Mouse (Mus musculus) midbrain, embryonic 10.5 days (tissue): Measurements from ENCODE around the gene Tra2b. TPM values are rescaled to one million over a fixed set of nuclear protein-coding genes. Genes with fewer than 3 reads are reported as not detected.
A peak's percentile ranks its signal among the peaks of the same experiment; 100 is the strongest.
"Not testable (repeated sequence)": the region's sequence is repeated elsewhere in the genome, so short reads cannot be mapped to it uniquely, and the experiment has no call there.

Experiments used
- DNase-seq: peaks from one replicate; pipeline ENCODE4 v3.0.0-alpha.2; 2017; ENCODE audit warnings: low spot score
- H3K27ac ChIP-seq: fragments of 300-500 bp; sonication (generic); replicated peaks from 2 replicates; pipeline ENCODE4 v1.5.1; 2016; ENCODE audit warnings: mild to moderate bottlenecking
- H3K27me3 ChIP-seq: fragments of 300-500 bp; sonication (generic); 2 replicates; pipeline ENCODE4 v1.6.1; 2016; ENCODE audit warnings: low read depth, mild to moderate bottlenecking; ENCODE audit not compliant: poor library complexity, severe bottlenecking
- H3K36me3 ChIP-seq: fragments of 300-500 bp; sonication (generic); 2 replicates; pipeline ENCODE4 v1.6.1; 2016; ENCODE audit warnings: mild to moderate bottlenecking, moderate library complexity
- H3K4me1 ChIP-seq: fragments of 300-500 bp; sonication (generic); 2 replicates; pipeline ENCODE4 v1.6.1; 2016
- H3K4me3 ChIP-seq: fragments of 300-500 bp; sonication (generic); 2 replicates; pipeline ENCODE4 v1.5.1; 2016; ENCODE audit warnings: mild to moderate bottlenecking, moderate library complexity
- H3K9me3 ChIP-seq: fragments of 300-500 bp; sonication (generic); replicated peaks from 2 replicates; pipeline ENCODE4 v1.6.1; 2016; ENCODE audit warnings: mild to moderate bottlenecking
- WGBS: fragments of 180-500 bp; shearing (Covaris S2); methylation state at CpG from one replicate; pipeline ENCODE4 v1.1.7; 2016; 5-methylcytosine and 5-hydroxymethylcytosine counted together
- polyA plus RNA-seq: library from polyadenylated mRNA; unstranded; fragments of >200 nt; fragmentation: Nextera tagmentation; extraction: Ambion mirVana; gene quantifications from 2 replicates; pipeline ENCODE4 v1.2.1, GENCODE M21; 2016

Tra2b gene
- polyA plus RNA-seq, 1 experiment from 2014 or later: 495 TPM

DNA sequence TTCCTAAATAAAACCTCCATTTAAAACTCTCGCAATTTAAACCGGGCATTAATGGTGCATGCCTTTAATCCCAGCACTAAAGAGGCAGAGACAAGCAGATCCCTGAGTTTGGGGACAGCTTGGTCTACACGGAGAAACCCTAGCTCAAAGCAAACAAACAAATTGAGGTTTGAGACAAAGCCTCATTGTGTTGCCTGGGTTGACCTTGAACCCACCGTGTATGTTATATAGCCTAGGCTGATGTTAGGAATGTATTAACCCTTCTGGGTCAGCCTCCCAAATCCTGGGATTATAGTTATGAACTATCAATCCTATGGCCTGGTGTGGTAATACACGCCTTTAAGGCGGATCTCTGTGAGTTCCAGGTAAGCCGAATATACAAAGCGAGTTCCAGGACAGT, 579 bp upstream of the Tra2b start:
- WGBS: 44% methylated on average over 8 of the region's 8 CpGs
- H3K27ac ChIP-seq: peak overlapping the region; percentile 97

DNA sequence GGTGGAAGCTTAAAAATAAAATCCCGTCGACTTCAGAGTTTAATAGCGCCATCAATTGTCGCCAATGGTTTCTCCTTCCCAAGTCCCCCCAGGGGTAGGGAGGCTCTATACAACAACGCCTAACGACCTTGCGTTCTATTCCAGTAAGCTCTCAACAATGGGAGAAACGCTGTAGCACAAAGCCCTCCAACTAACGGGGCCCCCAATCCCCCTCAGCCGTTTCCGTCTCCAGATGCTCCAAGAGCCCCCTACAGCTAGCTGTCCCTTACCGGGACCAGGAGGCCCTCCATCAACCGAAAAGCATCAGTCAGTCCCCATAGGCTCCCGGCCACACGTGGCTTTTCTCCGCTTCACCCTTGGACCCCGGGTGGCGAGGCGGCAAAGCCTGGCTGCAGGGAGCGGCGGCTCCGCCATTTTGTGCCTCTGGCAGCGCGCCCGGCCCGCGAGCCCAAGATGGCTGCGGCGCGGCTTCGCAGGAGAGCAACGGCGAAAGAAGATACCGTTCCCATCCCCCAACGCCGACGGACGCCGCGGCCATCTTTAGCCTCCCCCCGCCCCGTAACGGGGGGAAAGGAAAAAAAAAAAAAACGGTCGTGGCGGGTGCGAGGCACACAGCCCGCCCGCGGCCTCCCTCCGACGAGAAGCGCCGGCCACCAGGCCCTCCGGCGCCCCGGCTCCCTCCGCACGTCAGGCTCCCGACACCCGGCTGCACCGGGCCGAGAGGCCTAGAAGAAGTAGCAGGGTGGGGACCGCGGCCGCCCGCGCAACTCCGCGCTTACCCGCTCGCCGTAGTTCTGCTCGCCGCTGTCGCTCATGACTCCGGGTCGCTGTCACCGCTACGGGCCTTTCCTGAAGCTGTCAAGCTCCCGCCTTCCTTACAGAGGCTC, 600 bp downstream of the Tra2b start:
- Histone ChIP-seq H3K27me3 (no peaks in the 10 kb centered on the region), H3K4me1 (peaks cover 30% of the 10 kb centered on the region), H3K36me3 (peaks cover 26% of the 10 kb centered on the region), H3K4me3 (peak overlapping the region; percentile 78), H3K27ac (peak overlapping the region; percentile 97), H3K9me3 (no peaks in the 10 kb centered on the region)
- whole genome bisulfite sequencing: under 1% methylated on average over 81 of the region's 81 CpGs
- peak; percentile 86 for DNase-seq

More for the DNA sequence above, 579 bp upstream of the Tra2b start:
- H3K9me3 ChIP-seq: no peaks in the 10 kb centered on the region
- peak overlapping the region; percentile 78 for H3K4me3 ChIP-seq
- DNase-seq: no peak
- no peaks in the 10 kb centered on the region for H3K27me3 ChIP-seq
- H3K4me1 ChIP-seq: peaks cover 24% of the 10 kb centered on the region
- H3K36me3 ChIP-seq: peaks cover 22% of the 10 kb centered on the region

DNA sequence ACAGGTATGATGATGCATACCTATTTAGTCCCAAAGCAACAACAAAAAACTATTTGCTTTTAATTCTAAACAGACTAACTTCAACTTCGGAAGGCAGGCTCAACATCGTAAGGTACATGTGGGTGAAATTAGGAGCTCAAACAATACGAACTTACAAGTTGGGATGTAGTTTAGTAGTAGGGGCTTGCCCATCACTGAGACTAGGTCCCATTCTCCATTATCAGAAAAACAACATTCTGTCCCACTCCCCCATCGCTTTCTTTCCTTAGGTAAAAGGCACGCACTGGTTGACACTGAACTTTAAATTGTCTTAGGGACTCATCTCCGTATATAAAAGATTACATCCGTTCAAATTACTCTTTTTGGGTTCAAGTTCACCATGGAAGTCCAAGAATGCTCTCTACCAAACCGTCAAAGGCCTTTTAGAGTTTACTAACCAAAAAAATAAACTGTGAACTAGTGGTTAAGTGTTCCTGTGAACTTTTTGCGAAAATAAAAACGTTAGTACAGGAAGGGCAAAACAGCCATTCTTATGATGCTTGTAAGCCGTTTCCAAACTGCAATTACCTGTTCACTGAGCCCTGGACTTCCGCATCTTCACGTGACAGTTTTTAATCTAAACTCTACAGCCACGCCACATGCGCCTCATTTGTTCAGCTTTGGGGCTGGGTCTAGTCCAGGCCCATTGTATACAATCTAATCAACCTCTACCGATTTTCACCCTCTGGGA, 1.4 kb downstream of the Tra2b start:
- WGBS: 5% methylated on average over 16 of the region's 16 CpGs
- peaks cover 36% of the 10 kb centered on the region for H3K4me1 ChIP-seq
- peak overlapping the region; percentile 97 for H3K27ac ChIP-seq
- no peaks in the 10 kb centered on the region for H3K9me3 ChIP-seq
- H3K36me3 ChIP-seq: peaks cover 26% of the 10 kb centered on the region
- H3K4me3 ChIP-seq: peak overlapping the region; percentile 78
- no peaks in the 10 kb centered on the region for H3K27me3 ChIP-seq
- DNase-seq: no peak

DNA sequence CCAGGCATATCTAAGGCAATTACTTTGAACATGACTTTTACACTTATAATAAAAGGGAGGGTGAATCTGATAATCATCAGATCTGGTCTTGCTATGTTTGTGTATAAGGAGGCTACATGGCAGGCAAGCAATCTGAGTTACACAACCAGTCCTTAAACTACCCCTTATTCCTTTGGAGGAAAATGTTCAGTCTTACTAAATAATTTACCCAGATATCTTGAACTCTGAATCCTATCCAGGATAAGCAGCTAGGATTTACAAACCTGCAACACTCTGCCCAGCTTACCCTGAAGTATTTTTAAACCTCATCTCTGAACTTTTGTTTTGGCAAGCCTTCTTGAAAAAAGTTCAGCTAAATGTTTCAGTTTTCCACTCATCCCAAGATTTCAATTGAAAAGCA, 2.7 kb downstream of the Tra2b start:
- peaks cover 36% of the 10 kb centered on the region for H3K36me3 ChIP-seq
- peak overlapping the region; percentile 78 for H3K4me3 ChIP-seq
- peaks cover 46% of the 10 kb centered on the region for H3K4me1 ChIP-seq
- DNase-seq: no peak
- no peak overlapping the region for H3K27ac ChIP-seq
- no peaks in the 10 kb centered on the region for H3K9me3 ChIP-seq
- H3K27me3 ChIP-seq: no peaks in the 10 kb centered on the region

DNA sequence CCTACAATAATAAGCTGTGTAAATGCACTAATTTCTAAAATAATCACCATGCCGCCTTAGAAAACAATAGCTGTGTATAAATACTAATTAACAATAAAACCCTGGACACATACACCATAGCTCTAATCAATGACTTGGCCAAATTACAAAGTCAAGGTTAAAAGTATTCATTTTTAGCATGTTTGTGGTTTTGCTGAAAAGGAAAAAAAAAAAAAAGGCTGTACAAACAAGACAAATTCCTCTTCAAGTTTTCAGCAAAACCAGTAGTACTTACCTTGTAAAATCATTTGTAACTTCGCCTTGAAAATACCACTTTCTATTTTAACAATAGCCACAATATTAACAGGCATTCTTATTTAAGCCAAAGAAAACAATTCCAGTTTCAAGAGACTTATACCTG, 4.2 kb downstream of the Tra2b start:
- H3K4me3 ChIP-seq: 0 out of 2 replicates have a peak overlapping the region, but pooled peaks have one; percentile 3
- H3K36me3 ChIP-seq: peaks cover 39% of the 10 kb centered on the region
- DNase-seq: no peak
- H3K27me3 ChIP-seq: no peaks in the 10 kb centered on the region
- H3K27ac ChIP-seq: no peak overlapping the region
- no peaks in the 10 kb centered on the region for H3K9me3 ChIP-seq
- WGBS: 81% methylated on average over 2 of the region's 2 CpGs
- peaks cover 48% of the 10 kb centered on the region for H3K4me1 ChIP-seq

DNA sequence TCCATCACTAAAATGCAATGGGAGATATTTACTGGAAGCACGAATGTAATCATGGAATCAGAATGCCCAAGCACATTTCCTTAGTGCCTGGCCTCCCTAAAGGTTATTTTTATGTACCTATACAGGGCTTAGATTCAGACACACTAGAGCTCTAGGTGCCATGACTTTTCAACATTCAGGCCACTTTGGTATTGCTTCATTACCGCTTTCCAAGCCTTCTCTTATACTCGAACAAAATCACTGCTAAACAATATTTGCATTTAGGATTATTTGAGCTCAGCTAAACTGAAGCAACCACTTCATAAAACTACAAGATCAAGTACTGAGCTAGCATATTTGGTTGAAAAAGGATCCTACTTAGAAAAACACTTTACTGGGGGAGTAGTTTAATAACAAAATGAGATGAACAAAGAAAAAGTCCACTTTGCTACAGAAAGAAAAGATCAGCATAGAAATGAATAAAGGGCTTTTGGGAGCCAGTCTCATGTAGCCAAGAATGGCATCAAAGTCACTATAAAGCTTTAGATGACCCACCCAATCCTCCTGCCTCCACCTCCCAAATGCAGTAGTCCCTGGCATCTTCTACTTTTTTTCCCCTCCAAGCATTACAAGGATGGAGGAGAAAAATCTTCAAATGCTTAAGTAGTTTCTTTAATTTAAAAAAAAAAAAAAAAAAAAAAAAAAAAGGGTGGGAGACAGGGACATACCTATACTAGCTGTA, 5.2 kb downstream of the Tra2b start:
- no peak for DNase-seq
- H3K4me3 ChIP-seq: peak overlapping the region; percentile 21; the same call in 1 of the 2 replicates
- H3K4me1 ChIP-seq: peaks cover 46% of the 10 kb centered on the region
- H3K9me3 ChIP-seq: no peaks in the 10 kb centered on the region
- no peak overlapping the region for H3K27ac ChIP-seq
- H3K36me3 ChIP-seq: peaks cover 48% of the 10 kb centered on the region
- 73% methylated on average over 3 of the region's 3 CpGs for WGBS
- H3K27me3 ChIP-seq: no peaks in the 10 kb centered on the region

DNA sequence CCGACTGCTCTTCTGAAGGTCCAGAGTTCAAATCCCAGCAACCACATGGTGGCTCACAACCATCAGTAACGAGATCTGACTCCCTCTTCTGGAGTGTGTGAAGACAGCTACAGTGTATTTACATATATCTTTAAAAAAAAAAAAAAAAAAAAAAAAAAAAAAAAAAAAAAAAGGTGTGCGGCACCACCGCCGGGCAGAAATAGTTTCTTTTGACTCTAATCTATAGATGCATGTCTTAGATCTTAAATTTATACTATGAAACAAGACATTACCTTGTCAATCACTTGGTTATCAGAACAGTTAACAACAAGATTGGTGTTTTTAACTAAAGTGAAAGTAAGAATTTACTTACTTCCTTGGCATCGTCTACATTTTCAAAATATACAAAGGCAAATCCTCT, 13.6 kb downstream of the Tra2b start:
- not testable (repeated sequence) for H3K9me3 ChIP-seq, H3K4me3 ChIP-seq, H3K27ac ChIP-seq, H3K27me3 ChIP-seq, DNase-seq, H3K4me1 ChIP-seq
- WGBS: 91% methylated on average over 6 of the region's 6 CpGs
- peaks cover 94% of the 10 kb centered on the region for H3K36me3 ChIP-seq

DNA sequence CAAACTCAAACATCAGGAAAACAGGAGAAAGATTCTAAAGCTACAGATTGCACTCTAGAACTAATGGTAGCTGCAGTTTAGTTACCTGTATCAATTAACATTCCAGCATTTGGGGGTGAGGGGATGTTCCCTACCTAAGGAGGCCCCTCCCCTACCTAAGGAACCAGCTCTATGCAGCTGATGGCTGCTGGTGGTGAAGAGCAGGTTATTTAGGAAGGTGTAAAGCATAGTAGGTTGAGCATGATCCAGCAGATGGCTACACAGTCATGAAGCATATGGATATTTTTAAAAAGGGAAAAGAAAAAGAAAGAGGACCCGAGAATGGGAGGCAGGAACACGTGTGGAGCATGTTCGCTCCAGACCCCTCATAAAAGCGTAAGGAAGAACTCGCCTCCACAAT, 15.5 kb downstream of the Tra2b start:
- H3K27ac ChIP-seq: no peak overlapping the region
- H3K4me1 ChIP-seq: no peaks in the 10 kb centered on the region
- no peak overlapping the region for H3K4me3 ChIP-seq
- no peaks in the 10 kb centered on the region for H3K9me3 ChIP-seq
- WGBS: 98% methylated on average over 5 of the region's 5 CpGs
- no peaks in the 10 kb centered on the region for H3K27me3 ChIP-seq
- peaks cover 96% of the 10 kb centered on the region for H3K36me3 ChIP-seq
- no peak for DNase-seq

DNA sequence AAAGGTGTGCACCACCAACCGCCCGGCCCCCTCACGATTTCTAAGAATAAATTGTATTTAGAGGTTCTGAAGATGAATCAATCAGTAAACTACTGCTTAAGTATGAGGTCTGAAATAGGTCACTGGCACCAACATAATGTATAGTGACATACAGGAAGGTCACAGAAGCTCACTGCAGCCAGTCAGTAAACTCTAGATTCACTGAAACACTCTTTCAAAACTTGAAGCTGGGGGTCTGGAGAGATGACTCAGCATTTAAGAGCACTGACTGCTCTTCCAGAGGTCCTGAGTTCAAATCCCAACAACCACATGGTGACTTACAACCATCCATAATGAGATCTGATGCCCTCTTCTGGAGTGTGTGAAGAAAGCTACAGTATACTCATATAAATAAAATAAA, 16.1 kb downstream of the Tra2b start:
- Histone ChIP-seq H3K4me3 (no peak overlapping the region), H3K27me3 (no peaks in the 10 kb centered on the region), H3K9me3 (no peaks in the 10 kb centered on the region), H3K4me1 (no peaks in the 10 kb centered on the region), H3K27ac (no peak overlapping the region), H3K36me3 (peaks cover 96% of the 10 kb centered on the region)
- no peak for DNase-seq
- 96% methylated on average over 3 of the region's 3 CpGs for WGBS

DNA sequence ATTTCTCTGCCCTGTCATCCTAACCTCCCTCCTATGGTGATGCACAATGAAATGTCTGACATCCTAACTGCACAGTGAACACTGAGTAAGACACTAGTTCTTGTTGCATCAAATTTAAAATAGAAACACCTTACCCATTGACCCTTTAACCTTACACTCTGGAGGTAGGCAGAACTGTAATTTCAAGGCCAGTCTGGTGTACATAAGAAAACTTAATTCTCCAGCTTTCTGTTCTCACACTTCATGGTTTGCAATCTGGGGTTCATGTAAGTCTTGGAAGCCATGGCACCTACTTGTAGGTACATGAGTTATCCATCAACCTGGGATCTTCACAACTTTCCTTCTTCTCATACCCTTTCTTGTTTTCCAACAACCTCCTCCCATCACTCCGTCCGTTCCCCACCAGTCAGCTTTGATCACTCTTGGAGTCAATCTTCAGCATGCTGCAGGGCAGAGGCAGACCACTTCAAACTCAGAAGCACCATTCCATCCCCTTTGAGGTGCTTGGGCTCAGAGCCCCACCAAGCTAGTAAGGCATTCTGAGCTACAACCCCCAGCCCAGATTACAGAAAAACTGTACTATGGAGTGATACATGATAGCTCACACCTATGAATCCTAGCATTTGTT, 23.5 kb downstream of the Tra2b start:
- Histone ChIP-seq H3K9me3 (no peaks in the 10 kb centered on the region), H3K27ac (no peak overlapping the region), H3K4me1 (no peaks in the 10 kb centered on the region), H3K4me3 (no peak overlapping the region), H3K27me3 (no peaks in the 10 kb centered on the region), H3K36me3 (peaks cover 82% of the 10 kb centered on the region)
- 83% methylated on average over 2 of the region's 2 CpGs for WGBS
- no peak for DNase-seq

DNA sequence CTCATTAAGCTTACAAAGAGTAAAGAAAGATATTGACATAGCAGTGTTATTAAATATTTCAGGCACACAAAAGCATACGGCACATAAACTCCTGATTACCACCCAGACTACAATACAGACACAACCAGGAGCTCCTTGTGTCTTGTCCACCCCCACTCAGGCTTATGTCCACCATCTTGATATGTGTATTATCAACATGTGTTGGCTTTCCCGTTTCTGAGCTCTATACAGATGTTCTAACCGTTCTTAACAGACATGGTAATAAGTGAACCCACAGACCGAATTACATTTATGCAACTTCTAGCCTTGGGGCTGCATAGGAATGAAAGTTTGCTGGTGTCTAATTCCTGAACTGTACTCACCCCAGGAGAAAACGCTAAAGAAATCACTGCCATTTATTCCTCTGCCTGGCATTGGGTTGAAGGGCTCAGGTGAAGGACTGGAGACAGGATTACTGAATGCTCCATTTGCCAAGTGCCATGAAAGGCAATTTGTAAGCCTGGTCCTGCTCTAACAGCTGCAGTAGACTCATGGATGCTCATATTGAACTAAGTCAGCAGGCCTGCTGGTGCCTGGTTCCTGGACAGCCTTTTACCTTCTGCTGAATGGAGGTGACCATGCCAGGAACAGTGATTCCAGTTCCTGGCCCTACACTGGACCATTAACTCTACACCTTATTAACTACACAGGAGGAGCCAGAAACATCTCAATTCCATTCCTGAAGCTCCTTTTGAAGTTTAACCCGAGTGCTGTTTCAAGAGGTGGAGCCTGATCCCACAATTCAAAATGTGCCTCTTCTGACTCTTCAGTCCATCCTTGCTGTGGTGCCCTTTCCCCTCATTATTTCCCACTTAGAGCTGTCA, 24.2 kb downstream of the Tra2b start:
- Histone ChIP-seq H3K27ac (no peak overlapping the region), H3K4me1 (no peaks in the 10 kb centered on the region), H3K4me3 (no peak overlapping the region), H3K36me3 (peaks cover 82% of the 10 kb centered on the region), H3K9me3 (0 out of 2 replicates have a peak, but pooled peaks cover 4% of the 10 kb centered on the region), H3K27me3 (no peaks in the 10 kb centered on the region)
- DNase-seq: no peak
- WGBS: 82% methylated on average over 6 of the region's 6 CpGs
